Mouse (Mus musculus) ovary, postnatal 10 days (tissue): ENCODE data around the gene Amigo3.
"Not testable (repeated sequence)": the region's sequence is repeated elsewhere in the genome, so short reads cannot be mapped to it uniquely, and the experiment has no call there.

Source experiments
- DNase-seq: peaks from one replicate; pipeline ENCODE4 v3.0.0; 2022; ENCODE audit warnings: low spot score

Gene Amigo3

DNA sequence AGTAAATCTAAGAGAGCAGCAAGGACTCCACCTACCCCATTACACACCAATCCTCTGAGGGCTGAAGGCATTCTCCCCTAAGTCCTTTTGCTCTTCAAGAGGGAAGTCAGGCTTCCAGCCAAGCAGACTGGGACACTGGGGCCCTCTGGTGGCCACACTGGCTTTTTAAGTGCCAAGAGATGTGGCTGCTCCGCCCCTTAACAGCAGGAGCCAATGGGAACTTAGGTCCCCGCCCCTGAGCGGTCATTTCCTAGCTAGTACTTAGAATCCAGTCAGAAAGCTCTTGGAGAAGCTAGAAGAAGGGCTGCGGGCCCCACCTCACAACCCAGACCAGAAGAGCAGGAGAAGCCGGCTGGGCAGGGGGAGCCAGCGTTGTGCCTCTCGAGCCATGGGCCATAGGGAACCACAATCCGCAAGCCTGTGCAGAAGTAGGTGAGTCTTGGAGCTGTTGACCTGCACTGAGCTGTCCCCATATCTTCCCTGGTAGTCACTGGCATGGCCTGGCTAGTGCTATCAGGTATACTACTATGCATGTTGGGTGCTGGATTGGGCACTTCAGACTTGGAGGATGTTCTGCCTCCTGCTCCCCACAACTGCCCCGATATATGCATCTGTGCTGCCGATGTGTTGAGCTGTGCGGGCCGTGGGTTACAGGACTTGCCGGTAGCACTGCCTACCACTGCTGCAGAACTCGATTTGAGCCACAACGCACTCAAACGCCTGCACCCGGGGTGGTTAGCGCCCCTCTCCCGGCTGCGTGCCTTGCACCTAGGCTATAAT, at the start of gene Amigo3:
Gene Amigo3 (plus strand): TSS at position 275 of the 780 bp plus-strand sequence.
- DNase-seq, result peak; percentile 96

DNA sequence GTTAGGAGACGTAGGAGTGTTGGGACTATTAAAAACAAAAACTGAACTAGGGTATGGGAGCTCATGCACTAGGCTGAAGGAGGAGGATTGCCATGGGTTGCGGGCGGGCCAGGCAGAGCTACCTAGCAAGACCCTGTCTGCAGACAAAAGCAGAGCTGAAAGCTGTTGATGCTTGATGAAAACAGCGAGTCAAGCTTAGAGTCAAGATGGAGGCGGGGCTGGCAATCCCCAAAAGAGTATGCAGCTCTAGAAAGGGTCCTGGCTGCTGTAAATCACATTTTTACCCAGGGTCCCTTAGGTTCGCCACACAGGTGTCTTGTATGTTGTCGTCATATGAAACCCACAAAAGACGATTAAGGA, 49.4 kb upstream of the Amigo3 start:
- no peak for DNase-seq

DNA sequence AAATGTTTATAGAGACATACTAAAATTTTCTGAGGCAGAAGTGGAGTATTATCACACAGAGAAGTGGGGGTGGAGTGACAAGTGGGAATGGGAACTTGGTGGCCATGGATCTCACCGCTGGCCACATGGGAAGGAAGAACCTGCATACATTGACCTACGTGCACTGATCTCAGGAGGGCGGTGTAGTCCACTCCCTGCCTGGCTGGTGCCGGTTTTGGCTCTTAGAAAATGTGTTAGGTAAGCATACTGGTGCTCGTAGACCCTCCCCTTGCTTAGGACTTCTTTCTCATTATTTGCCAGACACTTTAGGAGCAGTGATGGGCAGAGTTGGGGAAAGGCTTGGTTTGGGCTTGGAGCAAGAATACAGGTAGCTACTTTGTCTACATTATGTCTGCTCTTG, 44.9 kb upstream of the Amigo3 start:
- no peak for DNase-seq

DNA sequence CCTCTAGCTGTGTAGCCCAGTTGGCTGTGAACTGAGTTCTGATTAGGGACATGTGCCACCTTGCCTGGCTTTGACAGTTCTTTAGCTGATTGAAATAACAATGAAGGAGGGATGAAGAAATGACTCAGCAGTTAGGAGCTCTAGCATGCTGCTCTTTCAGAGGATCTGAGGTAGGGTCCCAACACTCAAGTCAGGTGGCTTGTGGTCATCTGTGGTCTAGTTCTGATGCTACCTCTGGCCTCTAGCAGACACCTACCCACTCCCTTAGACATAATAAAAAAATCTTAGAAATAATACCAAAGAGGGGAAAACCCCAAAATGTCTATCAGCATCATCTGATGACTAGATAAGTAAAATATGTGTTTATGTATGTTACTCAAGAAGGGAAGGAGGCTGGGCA, 42.6 kb upstream of the Amigo3 start:
- DNase-seq, result no peak

DNA sequence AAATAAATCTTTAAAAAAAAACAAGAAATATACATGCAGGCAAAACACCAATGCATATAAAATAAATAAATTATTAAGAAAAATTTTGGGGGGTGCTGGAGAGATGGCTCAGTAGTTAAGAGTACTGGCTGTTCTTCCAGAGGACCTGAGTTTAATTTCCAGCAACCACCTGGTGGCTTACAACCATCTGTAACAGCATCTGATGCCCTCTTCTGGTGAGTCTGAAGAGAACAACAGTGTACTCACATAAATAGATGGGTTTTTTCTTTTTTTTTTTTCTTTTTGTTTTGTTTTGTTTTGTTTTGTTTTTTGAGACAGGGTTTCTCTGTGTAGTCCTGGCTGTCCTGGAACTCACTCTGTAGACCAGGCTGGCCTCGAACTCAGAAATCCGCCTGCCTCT, 39.4 kb upstream of the Amigo3 start:
- not testable (repeated sequence) for DNase-seq

DNA sequence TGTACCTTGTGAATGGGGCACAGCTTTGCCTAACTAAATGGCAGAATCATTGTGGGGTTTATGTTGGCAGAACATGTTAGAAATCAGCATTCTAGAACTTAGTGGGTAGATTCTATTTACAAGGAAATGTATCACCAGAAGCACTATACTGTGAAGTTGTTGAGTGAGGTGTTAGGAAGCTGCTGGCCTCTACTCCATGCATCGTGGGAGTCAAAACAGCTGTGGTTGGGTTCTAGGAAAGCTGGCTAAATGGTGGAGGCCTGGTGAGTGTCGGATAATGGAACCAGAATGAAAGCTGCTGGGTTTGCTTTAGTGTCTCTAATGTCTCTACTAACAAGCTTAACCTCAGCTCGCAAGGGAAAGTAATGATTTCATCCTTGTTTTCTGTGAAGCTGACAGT, 35.8 kb upstream of the Amigo3 start:
- no peak for DNase-seq

DNA sequence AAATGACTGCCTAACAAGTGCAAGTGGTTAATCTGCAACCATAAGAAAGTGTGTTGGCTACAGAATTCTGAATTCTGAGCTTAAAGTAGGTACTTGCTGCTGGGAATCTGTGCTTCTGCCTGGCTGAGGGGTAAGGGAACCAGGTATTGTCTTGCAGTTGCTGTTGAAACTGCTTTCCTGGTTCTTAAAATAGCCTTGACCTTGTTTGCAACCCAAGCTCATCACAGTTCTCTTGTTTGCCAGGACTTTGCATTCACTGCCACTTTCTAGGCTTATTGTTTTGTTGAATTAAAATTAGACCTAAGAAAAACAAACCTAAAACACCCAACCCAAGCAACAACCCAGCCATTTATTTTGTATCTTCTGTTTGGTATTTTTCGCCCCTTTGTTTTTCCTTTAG, 32.2 kb upstream of the Amigo3 start:
- DNase-seq, result no peak

DNA sequence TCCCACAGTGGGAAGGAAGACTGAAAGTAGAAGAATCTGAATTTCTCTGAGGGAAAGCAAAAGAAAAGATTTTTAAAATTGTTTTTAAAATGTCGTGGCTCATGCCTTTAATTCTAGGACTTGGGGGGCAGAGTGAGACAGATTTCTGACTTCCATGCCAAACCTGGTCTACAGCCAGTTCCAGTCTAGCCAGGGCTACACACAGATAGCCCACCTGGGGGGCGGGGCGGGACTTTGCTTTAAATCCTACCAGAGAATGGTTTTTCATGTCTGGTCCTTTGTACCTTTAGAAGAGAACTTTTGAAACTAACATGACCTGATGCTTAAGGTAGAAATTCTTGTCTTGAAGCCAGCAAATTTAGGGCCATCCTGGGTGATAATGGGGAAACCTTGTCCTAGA, 29.7 kb upstream of the Amigo3 start:
- no peak for DNase-seq

DNA sequence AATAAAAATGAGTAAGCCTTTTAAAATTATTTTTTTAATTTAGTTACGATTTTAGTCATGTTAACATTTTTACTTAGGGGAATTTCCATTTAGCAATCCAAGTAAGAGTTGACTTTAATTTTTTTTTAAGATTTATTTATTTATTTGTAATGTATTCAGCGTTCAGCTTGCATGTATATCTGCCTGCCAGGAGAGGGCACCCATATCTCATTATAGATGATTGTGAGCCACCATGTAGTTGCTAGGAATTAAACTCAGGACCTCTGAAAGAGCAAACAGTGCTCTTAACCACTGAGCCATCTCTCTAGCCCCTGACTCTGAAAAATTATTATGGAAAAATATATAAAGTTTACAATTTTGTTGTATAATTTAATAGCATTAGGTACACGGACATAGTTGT, 26.4 kb upstream of the Amigo3 start:
- no peak for DNase-seq

DNA sequence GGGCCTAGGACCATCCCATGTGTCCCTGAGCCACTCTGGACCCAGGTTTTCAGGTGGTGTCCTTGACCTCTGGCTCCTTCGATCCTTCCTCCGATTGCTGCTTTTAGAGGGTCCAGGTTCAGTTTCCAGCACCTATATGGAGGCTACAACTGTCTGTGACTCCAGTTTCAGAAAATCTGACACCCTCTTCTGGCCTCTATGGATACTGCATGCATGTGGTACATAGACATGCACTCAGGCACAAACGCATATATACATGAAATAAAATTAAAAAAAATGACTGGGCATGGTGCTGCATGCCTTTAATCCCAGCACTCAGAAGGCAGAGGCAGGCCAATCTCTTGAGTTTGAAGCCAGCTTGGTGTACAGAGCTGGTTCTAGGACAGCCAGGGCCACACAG, 25.1 kb upstream of the Amigo3 start:
- DNase-seq, result no peak

DNA sequence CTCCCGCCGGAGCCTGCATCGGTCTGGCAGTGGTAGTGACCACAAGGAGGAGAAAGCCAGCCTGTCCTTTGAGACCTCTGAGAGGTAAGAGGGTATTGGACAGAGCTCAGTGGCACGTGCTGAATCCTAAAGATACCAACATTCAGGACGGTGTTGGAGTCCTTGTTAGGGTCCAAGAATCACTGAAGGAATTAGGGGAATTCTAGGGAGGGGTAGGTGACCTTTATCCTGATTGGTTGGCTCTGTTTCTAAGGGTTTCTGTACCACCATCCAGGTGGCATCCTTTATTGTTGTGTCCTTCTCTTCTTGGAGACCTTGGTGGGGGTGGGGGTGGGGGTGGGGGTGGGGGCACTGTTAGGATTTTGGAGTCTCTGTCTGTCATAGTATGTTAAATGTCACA, 20.8 kb upstream of the Amigo3 start:
- no peak for DNase-seq

DNA sequence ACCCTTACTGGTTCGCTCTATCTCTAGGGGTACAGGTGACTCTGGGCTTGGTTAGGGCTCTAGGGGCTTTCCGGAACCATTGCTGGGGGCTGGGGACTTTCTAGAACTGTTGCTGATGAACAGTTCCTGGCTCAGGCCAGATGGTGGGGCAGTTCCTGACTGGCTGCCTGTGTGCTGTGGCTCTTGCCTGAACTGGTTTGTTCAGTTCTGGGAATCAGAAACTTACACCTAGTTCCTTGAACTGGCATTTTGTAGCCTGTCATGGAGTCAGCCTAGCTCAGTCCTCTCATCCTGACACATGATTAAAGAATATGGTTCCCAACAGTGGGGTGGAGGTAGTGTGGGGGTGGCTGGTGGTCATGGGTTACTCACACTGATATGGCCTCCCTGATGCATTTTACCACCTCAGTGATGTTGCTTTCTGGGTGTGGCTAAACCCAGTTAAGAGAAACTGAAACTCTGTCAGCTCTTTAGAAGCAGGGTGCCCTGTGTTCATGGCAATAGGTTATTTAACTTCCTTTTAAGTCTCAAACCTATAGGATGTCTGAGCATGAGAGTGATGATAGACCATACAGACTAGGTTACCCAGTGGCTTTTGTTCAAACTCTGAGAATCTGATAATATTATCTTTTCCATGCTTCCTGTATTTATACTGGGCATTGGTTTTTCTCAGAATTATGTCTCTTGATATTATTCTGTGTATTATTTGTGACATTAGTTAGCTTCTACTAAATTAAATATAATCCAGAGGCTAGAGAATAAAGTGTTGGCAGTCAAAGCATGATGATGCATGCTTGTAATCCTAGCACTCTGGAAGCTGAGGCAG, 17.4 kb upstream of the Amigo3 start:
- DNase-seq, result no peak

DNA sequence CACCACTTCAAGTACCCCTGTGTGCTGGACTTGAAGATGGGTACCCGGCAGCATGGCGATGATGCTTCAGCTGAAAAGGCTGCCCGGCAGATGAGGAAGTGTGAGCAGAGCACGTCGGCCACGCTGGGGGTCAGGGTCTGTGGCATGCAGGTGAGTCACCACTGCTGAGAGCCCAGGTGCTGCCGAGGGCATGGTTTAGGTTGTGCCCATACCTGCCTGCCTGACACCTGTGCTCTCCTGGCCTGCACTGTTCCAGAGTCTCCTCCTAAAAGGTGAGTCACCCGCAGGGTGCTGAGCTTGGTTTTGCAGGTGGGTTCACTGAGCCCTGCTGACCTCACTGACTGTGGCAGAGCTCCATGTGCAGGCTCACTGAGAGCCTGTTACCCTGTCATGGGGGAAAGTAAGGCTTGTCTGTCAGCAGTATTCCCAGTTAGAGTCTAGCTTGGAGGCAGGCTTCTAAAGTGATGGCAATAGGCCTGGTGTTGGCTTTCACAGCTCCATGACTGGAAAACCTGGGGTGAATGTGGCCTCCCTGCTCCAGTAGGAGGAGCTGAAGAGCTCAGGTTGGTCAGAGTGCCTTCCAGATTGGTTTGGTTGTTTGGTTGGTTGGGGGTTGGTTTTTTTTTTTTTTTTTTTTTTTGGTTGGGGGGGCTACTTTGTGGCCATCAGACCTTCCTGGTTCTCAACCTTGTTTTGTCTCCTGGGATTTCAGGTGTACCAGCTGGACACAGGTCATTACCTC, 8.0 kb upstream of the Amigo3 start:
- no peak for DNase-seq

DNA sequence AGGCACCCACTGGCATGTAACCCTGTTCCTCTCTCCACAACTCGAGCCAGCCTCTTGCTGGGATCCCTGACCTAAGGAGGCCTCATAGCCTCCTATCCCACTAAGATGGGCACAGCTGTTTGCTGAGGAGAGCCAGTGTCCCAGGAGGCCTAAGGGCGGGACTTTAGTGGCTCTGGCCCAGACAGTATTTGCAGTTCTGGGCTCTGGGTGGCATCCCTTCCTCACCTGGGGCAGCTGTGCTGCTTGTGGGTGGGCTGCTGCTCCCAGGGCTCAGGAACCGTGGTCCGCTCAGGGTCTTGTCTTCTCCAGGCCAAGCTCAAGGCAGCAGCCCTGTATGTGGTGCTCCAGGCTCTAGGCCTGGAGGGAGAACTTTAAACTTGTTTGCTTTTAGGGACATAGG, 6.4 kb upstream of the Amigo3 start:
- DNase-seq, result no peak

DNA sequence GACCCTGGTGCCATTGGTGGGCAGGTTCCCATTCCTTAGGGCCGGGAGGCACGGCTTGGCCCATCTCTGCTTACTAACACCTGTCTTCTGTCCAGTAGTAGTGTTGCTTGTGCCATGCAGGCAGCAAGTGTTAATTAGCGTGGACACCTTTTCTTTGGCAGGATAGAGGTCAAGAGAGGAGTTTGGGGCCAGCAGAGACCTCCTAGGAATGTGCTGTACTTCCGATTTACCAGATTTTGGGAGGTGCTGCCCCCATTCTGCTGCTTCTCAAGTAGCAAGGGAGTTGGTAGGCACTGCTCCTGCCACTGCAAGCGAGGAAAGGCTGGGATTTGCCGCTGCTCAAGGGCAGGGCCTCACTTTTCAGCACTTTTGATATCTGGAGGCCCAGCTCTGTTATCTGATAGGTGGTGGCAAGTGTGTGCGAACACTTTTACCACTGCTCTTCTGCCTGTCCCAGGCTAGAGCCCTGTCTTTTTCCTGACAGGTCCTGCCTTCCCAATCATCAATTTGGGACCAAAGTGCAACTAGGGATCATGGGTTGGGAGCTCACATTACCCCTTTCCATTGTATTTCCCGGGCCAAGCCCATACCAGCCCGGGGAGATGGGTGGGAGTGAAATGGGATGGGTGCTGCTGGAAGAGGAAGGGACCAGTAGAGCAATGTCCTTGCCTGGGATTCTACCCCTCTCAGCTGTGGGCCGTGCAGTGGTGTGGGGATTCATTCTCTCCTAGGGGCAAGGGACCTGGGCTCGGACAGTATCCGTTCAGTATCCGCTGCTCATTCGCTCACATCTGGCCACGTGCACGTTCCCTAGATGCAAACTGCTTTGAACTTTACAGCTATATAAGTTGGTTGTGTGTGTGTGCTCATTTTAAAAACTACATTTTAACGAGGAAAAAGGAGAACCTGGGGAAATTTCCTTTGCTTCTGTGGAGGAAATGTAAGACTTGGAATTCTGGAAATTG, 5.1 kb upstream of the Amigo3 start:
- no peak for DNase-seq

DNA sequence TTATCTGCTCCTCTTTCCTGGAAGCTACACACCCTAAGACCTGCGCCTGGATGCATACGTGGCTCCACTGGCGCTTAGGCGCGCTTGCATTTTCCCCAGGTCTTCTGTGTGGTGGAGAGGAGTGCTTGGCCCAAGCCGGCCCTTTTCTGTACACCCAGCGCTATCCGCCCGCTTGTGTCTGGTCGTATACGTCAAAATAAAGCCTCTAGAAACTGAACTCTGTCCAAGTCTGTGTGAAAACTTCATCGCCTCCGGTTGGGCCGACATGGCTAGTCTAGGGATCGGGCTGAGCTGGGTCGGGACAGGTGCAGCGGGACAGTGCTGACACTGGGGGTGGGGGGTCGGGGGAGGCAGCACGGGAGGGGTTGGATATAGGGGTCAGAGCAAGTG, 4.4 kb upstream of the Amigo3 start:
- DNase-seq, result no peak

DNA sequence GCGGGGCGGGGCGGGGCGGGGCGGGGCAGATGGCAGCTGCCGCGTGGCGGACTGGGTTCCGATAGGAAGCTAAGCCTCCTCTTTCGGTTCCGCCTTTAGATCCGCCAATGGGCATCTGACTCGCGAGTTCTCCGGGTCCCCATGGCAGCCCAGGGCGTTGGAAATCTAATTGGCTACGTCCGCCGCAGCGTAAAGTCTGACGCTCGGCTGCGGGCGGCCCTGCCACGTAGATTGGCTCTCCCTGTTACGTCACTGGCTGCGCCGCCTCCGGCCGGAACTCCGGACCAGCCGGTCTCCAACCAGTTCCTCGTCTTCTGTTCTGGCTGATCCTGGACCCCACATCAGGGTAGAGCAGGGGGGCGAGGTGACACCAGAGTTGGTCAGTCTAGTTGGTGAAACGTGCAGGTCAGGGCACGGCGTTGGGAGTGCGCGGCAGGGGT, 3.9 kb upstream of the Amigo3 start, which contains the start of gene Gmppb:
Gene Gmppb (plus strand): TSS at position 227 of the 440 bp plus-strand sequence.
- peak; percentile 85 for DNase-seq

DNA sequence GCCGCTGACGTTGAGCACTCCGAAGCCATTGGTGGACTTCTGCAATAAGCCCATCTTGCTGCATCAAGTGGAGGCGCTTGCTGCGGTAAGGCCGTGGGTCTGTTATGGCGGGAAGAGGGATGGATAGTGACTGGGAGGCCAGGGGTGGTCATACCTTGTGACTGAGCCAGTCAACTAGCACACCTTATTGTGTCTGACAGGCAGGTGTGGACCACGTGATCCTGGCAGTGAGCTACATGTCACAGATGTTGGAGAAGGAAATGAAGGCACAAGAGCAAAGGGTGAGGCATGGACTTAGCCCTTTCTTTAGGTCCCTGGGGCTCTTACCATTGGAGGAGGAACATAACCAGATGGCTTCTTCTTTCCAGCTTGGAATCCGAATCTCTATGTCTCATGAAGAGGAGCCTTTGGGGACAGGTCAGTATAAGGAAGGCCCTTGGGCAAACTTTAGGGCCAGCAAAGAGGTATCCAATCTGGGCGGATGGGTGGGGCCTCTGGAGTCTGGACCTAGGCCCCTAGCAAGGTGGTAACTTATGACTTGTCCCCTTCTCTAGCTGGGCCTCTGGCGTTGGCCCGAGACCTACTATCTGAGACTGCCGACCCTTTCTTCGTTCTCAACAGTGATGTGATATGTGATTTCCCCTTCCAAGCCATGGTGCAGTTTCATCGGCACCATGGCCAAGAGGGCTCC, 3.3 kb upstream of the Amigo3 start:
- DNase-seq, result no peak

DNA sequence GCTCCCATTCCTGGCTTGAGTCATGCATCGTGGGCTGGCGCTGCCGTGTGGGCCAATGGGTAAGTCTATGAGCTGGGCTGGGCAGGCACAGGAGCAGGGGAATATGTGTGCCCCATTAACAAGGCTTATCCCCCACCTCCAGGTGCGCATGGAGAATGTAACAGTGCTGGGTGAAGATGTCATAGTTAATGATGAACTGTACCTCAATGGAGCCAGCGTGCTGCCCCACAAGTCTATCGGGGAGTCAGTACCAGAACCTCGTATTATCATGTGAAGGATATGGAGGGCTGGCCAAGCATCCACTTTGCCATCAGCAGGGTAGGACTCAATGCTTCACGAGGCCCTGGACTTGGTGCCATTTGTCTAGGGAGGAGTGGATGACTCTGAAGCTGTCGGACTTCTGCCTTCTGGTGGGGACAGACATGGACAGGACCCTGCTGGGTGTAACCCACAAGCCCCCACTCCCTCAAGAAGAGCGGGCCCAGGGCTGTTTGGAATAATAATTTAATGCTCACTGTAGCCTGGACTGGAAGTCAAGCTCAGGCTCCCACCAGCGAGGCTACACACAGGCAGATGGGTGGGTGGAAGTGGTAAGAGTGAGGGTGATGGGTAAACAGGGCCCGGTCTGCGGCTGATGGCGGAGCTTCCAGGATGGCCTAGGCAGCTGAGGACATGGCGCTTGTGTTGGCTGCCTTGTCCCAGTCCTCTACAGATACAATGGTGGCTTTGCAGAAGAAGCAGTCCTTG, 1.6 kb upstream of the Amigo3 start:
- no peak for DNase-seq

DNA sequence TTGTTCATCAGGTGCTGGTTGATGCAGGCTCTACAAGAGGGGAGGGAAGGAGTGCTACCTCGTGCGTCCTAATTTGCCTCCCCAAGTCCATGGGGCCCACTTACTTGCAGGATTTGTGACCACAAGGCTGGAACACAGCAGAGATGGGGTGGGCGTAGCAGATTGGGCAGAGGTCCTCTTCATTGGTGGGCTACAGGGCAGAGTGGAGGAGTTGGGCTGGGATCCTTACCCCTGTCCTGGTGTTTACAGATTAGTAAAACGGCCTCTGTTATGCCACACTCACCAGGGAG, 1.1 kb upstream of the Amigo3 start:
- no peak for DNase-seq
